Mouse (Mus musculus) limb, embryonic 14.5 days (tissue): Measurements from ENCODE around the gene Stard3. TPM values are rescaled to one million over a fixed set of nuclear protein-coding genes. Genes with fewer than 3 reads are reported as not detected.

ENCODE experiments used
- ATAC-seq: fragments of 200-750 bp; cut with Nextera tagmentation; 2 replicates; pipeline ENCODE4 v1.8.0; 2017; ENCODE audit warnings: low read depth, moderate number of reproducible peaks, moderate TSS enrichment; ENCODE audit not compliant: low FRiP score
- DNase-seq: peaks from one replicate; pipeline ENCODE4 v3.0.0-alpha.2; 2015; ENCODE audit warnings: low spot score
- H3K27ac ChIP-seq: fragments of 300-500 bp; sonication (generic); replicated peaks from 2 replicates; pipeline ENCODE4 v1.5.1; 2014; ENCODE audit warnings: low read depth, mild to moderate bottlenecking, low read length, moderate library complexity, mixed read lengths
- H3K27me3 ChIP-seq: fragments of 300-500 bp; sonication (generic); 2 replicates; pipeline ENCODE4 v1.6.1; 2014; ENCODE audit warnings: low read length, mixed read lengths; ENCODE audit not compliant: control insufficient read depth, insufficient read depth
- H3K36me3 ChIP-seq: fragments of 300-500 bp; sonication (generic); 2 replicates; pipeline ENCODE4 v1.6.1; 2014; ENCODE audit warnings: mild to moderate bottlenecking, low read length, moderate library complexity, mixed read lengths; ENCODE audit not compliant: control insufficient read depth, insufficient read depth
- H3K4me1 ChIP-seq: fragments of 300-500 bp; sonication (generic); 2 replicates; pipeline ENCODE4 v1.6.1; 2014; ENCODE audit warnings: antibody characterized with exemption, low read length, mixed read lengths; ENCODE audit not compliant: control insufficient read depth, insufficient read depth
- H3K4me2 ChIP-seq: fragments of 300-500 bp; sonication (generic); replicated peaks from 2 replicates; pipeline ENCODE4 v1.6.1; 2014; ENCODE audit warnings: low read depth, mild to moderate bottlenecking, low read length, moderate library complexity; ENCODE audit not compliant: severe bottlenecking
- H3K4me3 ChIP-seq: fragments of 300-500 bp; sonication (generic); replicated peaks from 2 replicates; pipeline ENCODE4 v1.5.1; 2014; ENCODE audit warnings: low read length
- H3K9ac ChIP-seq: fragments of 300-500 bp; sonication (generic); 2 replicates; pipeline ENCODE4 v1.6.1; 2014; ENCODE audit warnings: mild to moderate bottlenecking, low read depth, low read length, moderate library complexity; ENCODE audit not compliant: severe bottlenecking
- H3K9me3 ChIP-seq: fragments of 300-500 bp; sonication (generic); 2 replicates; pipeline ENCODE4 v1.6.1; 2016; ENCODE audit warnings: low read length; ENCODE audit not compliant: control insufficient read depth
- POLR2A ChIP-seq: fragments of 200-500 bp; IDR thresholded peaks from 2 replicates; pipeline ENCODE4 v1.8.0; 2012; ENCODE audit warnings: inconsistent platforms, mild to moderate bottlenecking, moderate library complexity, borderline replicate concordance; ENCODE audit not compliant: insufficient read depth, insufficient read length; ENCODE audit errors: extremely low read depth
- WGBS: fragments of 180-500 bp; shearing (Covaris S2); extraction: QIAGEN DNeasy Blood & Tissue Kit; methylation state at CpG from one replicate; pipeline ENCODE4 v1.1.7; 2014; 5-methylcytosine and 5-hydroxymethylcytosine counted together
- polyA plus RNA-seq, 2 experiments: library from polyadenylated mRNA; depleted of rRNA in 1 of 2; stranded (reverse) in 1 of 2; unstranded in 1 of 2; fragments of >200 nt; fragmentation: Nextera tagmentation in 1 of 2; extraction: Ambion mirVana in 1 of 2; gene quantifications; 2 replicates each; pipeline versions ENCODE4 v1.2.1 to v1.2.3; 2012 to 2014

Stard3 gene
- polyA plus RNA-seq (2012; rRNA removed): 78.2 and 116 TPM in 2 replicates
- 36.9 and 42.6 TPM in 2 replicates for polyA plus RNA-seq (2014; fragmentation: Nextera tagmentation; extraction: Ambion mirVana)

- H3K27me3 ChIP-seq: no peaks in the 10 kb centered on the region
- TF ChIP-seq POLR2A: peak; percentile 36; the same call in 1 of the 2 replicates
- under 1% methylated on average over 42 of the region's 60 CpGs for WGBS
Observed at GRCm38 (mm10) chr11:98358161-98359083, at the start of gene Stard3. Stard3 (plus strand) TSS chr11:98358368.

GRCm38 (mm10) chr11:98313790-98314323 is 44.3 kb upstream of the Stard3 start:
- Histone ChIP-seq H3K4me1 (no peaks in the 10 kb centered on the region), H3K4me3 (no peak overlapping the region), H3K27ac (no peak overlapping the region), H3K9ac (no peak overlapping the region), H3K36me3 (no peaks in the 10 kb centered on the region), H3K9me3 (no peaks in the 10 kb centered on the region), H3K4me2 (no peak overlapping the region), H3K27me3 (peaks cover 53% of the 10 kb centered on the region)
- 3% methylated on average over 26 of the region's 26 CpGs for WGBS
- DNase-seq (peak; percentile 82), ATAC-seq (no peak)
- no peak for TF ChIP-seq POLR2A

More at GRCm38 (mm10) chr11:98358161-98359083, at the start of gene Stard3:
- Histone ChIP-seq H3K27ac (peak within 1 kb of the TSS; percentile 82), H3K4me1 (peaks cover 19% of the 10 kb centered on the region), H3K4me2 (peak within 1 kb of the TSS; percentile 74), H3K4me3 (peak within 1 kb of the TSS; percentile 69), H3K9ac (peak within 1 kb of the TSS; percentile 73), H3K9me3 (no peaks in the 10 kb centered on the region), H3K36me3 (no peaks in the 10 kb centered on the region)
- ATAC-seq (peak; percentile 93), DNase-seq (peak; percentile 87)

GRCm38 (mm10) chr11:98317479-98317878 is 40.7 kb upstream of the Stard3 start:
- Histone ChIP-seq H3K36me3 (no peaks in the 10 kb centered on the region), H3K27ac (no peak overlapping the region), H3K9ac (no peak overlapping the region), H3K27me3 (peaks cover 85% of the 10 kb centered on the region), H3K9me3 (no peaks in the 10 kb centered on the region), H3K4me3 (no peak overlapping the region), H3K4me2 (no peak overlapping the region), H3K4me1 (no peaks in the 10 kb centered on the region)
- no peak for TF ChIP-seq POLR2A
- WGBS: 0% methylated on average over 7 of the region's 7 CpGs
- DNase-seq (no peak), ATAC-seq (no peak)

- Histone ChIP-seq H3K9me3 (no peaks in the 10 kb centered on the region), H3K4me2 (no peak overlapping the region), H3K27ac (no peak overlapping the region), H3K4me1 (no peaks in the 10 kb centered on the region), H3K36me3 (no peaks in the 10 kb centered on the region), H3K27me3 (peaks cover 95% of the 10 kb centered on the region), H3K4me3 (no peak overlapping the region), H3K9ac (no peak overlapping the region)
- no peak for TF ChIP-seq POLR2A
- 2% methylated on average over 14 of the region's 14 CpGs for WGBS
- DNase-seq (no peak), ATAC-seq (no peak)
Observed at GRCm38 (mm10) chr11:98318421-98319116, 39.6 kb upstream of the Stard3 start.

- ATAC-seq: no peak
- WGBS: 3% methylated on average over 14 of the region's 15 CpGs
- no peak for DNase-seq
- no peak for TF ChIP-seq POLR2A
- Histone ChIP-seq H3K9ac (no peak overlapping the region), H3K4me3 (no peak overlapping the region), H3K27me3 (peaks cover 95% of the 10 kb centered on the region), H3K27ac (no peak overlapping the region), H3K4me1 (no peaks in the 10 kb centered on the region), H3K9me3 (no peaks in the 10 kb centered on the region), H3K4me2 (no peak overlapping the region), H3K36me3 (no peaks in the 10 kb centered on the region)
Observed at GRCm38 (mm10) chr11:98319120-98319519, 39.0 kb upstream of the Stard3 start.
